Mouse (Mus musculus) small intestine, adult 2 months (tissue): ENCODE measurements around the gene Rcor1.

ENCODE experiments used
- CTCF ChIP-seq: fragments of 200-500 bp; IDR thresholded peaks from 2 replicates; pipeline ENCODE4 v1.5.1; 2012; ENCODE audit warnings: low read depth, mild to moderate bottlenecking, control low read depth, inconsistent platforms, low read length, moderate library complexity, mixed read lengths; ENCODE audit not compliant: insufficient replicate concordance, insufficient read length; ENCODE audit errors: extremely low read depth
- POLR2A ChIP-seq: fragments of 200-500 bp; IDR thresholded peaks from 2 replicates; pipeline ENCODE4 v1.6.1; 2012; ENCODE audit warnings: low read depth, mild to moderate bottlenecking, control low read depth, inconsistent platforms, low read length, moderate library complexity

DNA sequence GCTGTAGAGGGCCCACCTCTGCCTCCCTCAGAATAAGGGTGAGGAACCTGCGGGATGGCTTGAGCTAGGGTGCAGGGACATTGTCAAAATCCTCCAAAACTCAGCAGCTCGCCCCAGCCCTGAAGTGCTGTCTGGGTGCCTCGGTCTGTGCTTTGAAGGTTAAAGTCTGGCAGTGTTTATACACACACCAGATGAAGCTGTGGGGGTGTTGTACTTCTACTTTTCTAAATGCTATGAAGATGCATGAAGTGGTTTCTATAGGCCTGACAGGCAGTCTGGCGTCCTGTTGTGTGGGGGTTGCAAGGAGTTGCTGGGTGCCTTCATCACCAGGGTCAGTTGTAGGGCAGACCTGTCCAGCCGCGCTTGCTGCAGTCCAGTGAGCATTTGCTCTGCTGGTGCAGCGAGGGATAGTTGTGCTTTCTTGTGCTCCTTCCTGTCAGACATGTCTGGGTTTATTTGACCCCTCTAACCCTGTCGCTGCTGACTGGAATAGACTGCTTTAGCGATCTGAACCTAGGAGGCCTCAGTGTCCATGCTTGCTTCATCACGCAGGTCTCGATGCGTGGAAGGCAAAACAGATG is 37.3 kb downstream of the Rcor1 start:
- TF ChIP-seq CTCF (no peak), POLR2A (no peak)
